Mouse (Mus musculus): ENCODE measurements at regions not wholly inside any gene's neighbourhood (a gene's known extent, or its start where the extent isn't known, plus 50 kb on each side); places are given as distances from the start of the nearest gene placed in this dataset.
A peak's percentile ranks its signal among the peaks of the same experiment; 100 is the strongest.

- peak; percentile 61 for ATAC-seq
- no peak overlapping the region for H3K27ac ChIP-seq
Observed at GRCm38 (mm10) chr7:139741246-139741903, 57.8 kb upstream of the Cfap46 start.

GRCm38 (mm10) chr7:139746803-139747202 lies 63.2 kb upstream of the Cfap46 start:
- Histone ChIP-seq H3K4me2 (no peak overlapping the region), H3K36me3 (ENCODE audit: poor library complexity, severe bottlenecking) (no peaks in the 10 kb centered on the region), H3K27ac (no peak overlapping the region), H3K9me3 (replicated peaks) (0 out of 2 replicates have a peak, but pooled peaks cover 4% of the 10 kb centered on the region), H3K27me3 (no peaks in the 10 kb centered on the region), H3K9ac (no peak overlapping the region), H3K4me1 (no peaks in the 10 kb centered on the region), H3K4me3 (no peak overlapping the region)
- 44% methylated on average over 1 of the region's 1 CpGs for WGBS
- no peak for ATAC-seq

More at GRCm38 (mm10) chr7:139741246-139741903, 57.8 kb upstream of the Cfap46 start:
- Histone ChIP-seq H3K9me3 (replicated peaks) (0 out of 2 replicates have a peak, but pooled peaks cover 4% of the 10 kb centered on the region), H3K27me3 (no peaks in the 10 kb centered on the region), H3K4me3 (no peak overlapping the region), H3K4me1 (no peaks in the 10 kb centered on the region), H3K4me2 (no peak overlapping the region), H3K36me3 (ENCODE audit: poor library complexity, severe bottlenecking) (no peaks in the 10 kb centered on the region), H3K9ac (no peak overlapping the region)
- 62% methylated on average over 13 of the region's 13 CpGs for WGBS

GRCm38 (mm10) chr7:139747290-139748067 lies 63.9 kb upstream of the Cfap46 start:
- H3K27ac ChIP-seq: no peak overlapping the region
- no peak overlapping the region for H3K4me3 ChIP-seq
- H3K4me2 ChIP-seq: no peak overlapping the region
- no peak for ATAC-seq
- H3K27me3 ChIP-seq: no peaks in the 10 kb centered on the region
- no peaks in the 10 kb centered on the region for H3K4me1 ChIP-seq
- 81% methylated on average over 11 of the region's 11 CpGs for WGBS
- H3K9me3 ChIP-seq (replicated peaks): 0 out of 2 replicates have a peak, but pooled peaks cover 4% of the 10 kb centered on the region
- H3K9ac ChIP-seq: no peak overlapping the region
- no peaks in the 10 kb centered on the region for H3K36me3 ChIP-seq (ENCODE audit: poor library complexity, severe bottlenecking)

GRCm38 (mm10) chr7:139755004-139755403 lies 71.4 kb upstream of the Cfap46 start:
- H3K36me3 ChIP-seq (ENCODE audit: poor library complexity, severe bottlenecking): no peaks in the 10 kb centered on the region
- 89% methylated on average over 8 of the region's 8 CpGs for WGBS
- no peaks in the 10 kb centered on the region for H3K4me1 ChIP-seq
- no peak overlapping the region for H3K4me3 ChIP-seq
- no peak overlapping the region for H3K9ac ChIP-seq
- H3K27ac ChIP-seq: no peak overlapping the region
- H3K9me3 ChIP-seq (replicated peaks): no peaks in the 10 kb centered on the region
- H3K27me3 ChIP-seq: no peaks in the 10 kb centered on the region
- no peak overlapping the region for H3K4me2 ChIP-seq
- ATAC-seq: no peak

GRCm38 (mm10) chr7:139762522-139762921 lies 71.5 kb upstream of the Adgra1 start:
- Histone ChIP-seq H3K4me1 (peaks cover 9% of the 10 kb centered on the region), H3K36me3 (ENCODE audit: poor library complexity, severe bottlenecking) (no peaks in the 10 kb centered on the region), H3K9me3 (replicated peaks) (no peaks in the 10 kb centered on the region), H3K27me3 (no peaks in the 10 kb centered on the region), H3K4me2 (no peak overlapping the region), H3K27ac (no peak overlapping the region), H3K4me3 (no peak overlapping the region), H3K9ac (no peak overlapping the region)
- ATAC-seq: no peak
- 75% methylated on average over 1 of the region's 1 CpGs for WGBS

- ATAC-seq: no peak
- Histone ChIP-seq H3K4me3 (no peak overlapping the region), H3K36me3 (ENCODE audit: poor library complexity, severe bottlenecking) (no peaks in the 10 kb centered on the region), H3K27ac (no peak overlapping the region; the same call in 1 of the 2 replicates), H3K4me2 (no peak overlapping the region), H3K27me3 (no peaks in the 10 kb centered on the region), H3K9ac (no peak overlapping the region), H3K4me1 (peaks cover 9% of the 10 kb centered on the region), H3K9me3 (replicated peaks) (no peaks in the 10 kb centered on the region)
- WGBS: 27% methylated on average over 4 of the region's 4 CpGs
Observed at GRCm38 (mm10) chr7:139763241-139763640, 70.7 kb upstream of the Adgra1 start.

- no peak overlapping the region for H3K4me3 ChIP-seq
- H3K27ac ChIP-seq: no peak overlapping the region
- no peak for ATAC-seq
- H3K9me3 ChIP-seq (replicated peaks): no peaks in the 10 kb centered on the region
- peaks cover 9% of the 10 kb centered on the region for H3K4me1 ChIP-seq
- no peaks in the 10 kb centered on the region for H3K27me3 ChIP-seq
- H3K36me3 ChIP-seq (ENCODE audit: poor library complexity, severe bottlenecking): no peaks in the 10 kb centered on the region
- no peak overlapping the region for H3K4me2 ChIP-seq
- 66% methylated on average over 3 of the region's 3 CpGs for WGBS
- no peak overlapping the region for H3K9ac ChIP-seq
Observed at GRCm38 (mm10) chr7:139766296-139766695, 67.7 kb upstream of the Adgra1 start.

- no peaks in the 10 kb centered on the region for H3K36me3 ChIP-seq (ENCODE audit: poor library complexity, severe bottlenecking)
- no peak overlapping the region for H3K9ac ChIP-seq
- H3K9me3 ChIP-seq (replicated peaks): no peaks in the 10 kb centered on the region
- no peaks in the 10 kb centered on the region for H3K4me1 ChIP-seq
- no peak overlapping the region for H3K27ac ChIP-seq
- H3K4me3 ChIP-seq: no peak overlapping the region
- no peak overlapping the region for H3K4me2 ChIP-seq
- ATAC-seq: no peak
- 95% methylated on average over 1 of the region's 1 CpGs for WGBS
- no peaks in the 10 kb centered on the region for H3K27me3 ChIP-seq
Observed at GRCm38 (mm10) chr7:139769167-139769566, 64.8 kb upstream of the Adgra1 start.

GRCm38 (mm10) chr7:139777243-139777642 lies 56.7 kb upstream of the Adgra1 start:
- Histone ChIP-seq H3K36me3 (ENCODE audit: poor library complexity, severe bottlenecking) (no peaks in the 10 kb centered on the region), H3K4me3 (no peak overlapping the region), H3K9ac (no peak overlapping the region), H3K4me2 (no peak overlapping the region), H3K4me1 (no peaks in the 10 kb centered on the region), H3K27ac (no peak overlapping the region), H3K9me3 (replicated peaks) (no peaks in the 10 kb centered on the region), H3K27me3 (no peaks in the 10 kb centered on the region)
- 83% methylated on average over 2 of the region's 2 CpGs for WGBS
- ATAC-seq: no peak

GRCm38 (mm10) chr7:139779876-139780275 lies 54.1 kb upstream of the Adgra1 start:
- Histone ChIP-seq H3K36me3 (ENCODE audit: poor library complexity, severe bottlenecking) (no peaks in the 10 kb centered on the region), H3K9me3 (replicated peaks) (no peaks in the 10 kb centered on the region), H3K27me3 (no peaks in the 10 kb centered on the region), H3K4me3 (no peak overlapping the region), H3K9ac (no peak overlapping the region), H3K4me2 (no peak overlapping the region), H3K4me1 (no peaks in the 10 kb centered on the region), H3K27ac (no peak overlapping the region)
- 94% methylated on average over 3 of the region's 3 CpGs for WGBS
- ATAC-seq: no peak

- Histone ChIP-seq H3K27me3 (no peaks in the 10 kb centered on the region), H3K4me3 (no peak overlapping the region), H3K9me3 (replicated peaks) (no peaks in the 10 kb centered on the region), H3K36me3 (ENCODE audit: poor library complexity, severe bottlenecking) (no peaks in the 10 kb centered on the region), H3K4me1 (no peaks in the 10 kb centered on the region), H3K9ac (no peak overlapping the region), H3K4me2 (no peak overlapping the region), H3K27ac (no peak overlapping the region)
- 91% methylated on average over 2 of the region's 2 CpGs for WGBS
- no peak for ATAC-seq
Observed at GRCm38 (mm10) chr7:139781513-139781912, 52.5 kb upstream of the Adgra1 start.

Data from forebrain, embryonic 13.5 days (tissue).